Mouse (Mus musculus) c-Kit-positive CD71-positive TER-119-negative erythroid progenitor cells, embryonic 14.5 days (primary cell): ENCODE results near the gene Tnfrsf1a.

Source experiments
- DNase-seq: peaks from one replicate; pipeline ENCODE4 v3.0.0-alpha.2; 2013; ENCODE audit warnings: low read depth

Gene Tnfrsf1a

DNA sequence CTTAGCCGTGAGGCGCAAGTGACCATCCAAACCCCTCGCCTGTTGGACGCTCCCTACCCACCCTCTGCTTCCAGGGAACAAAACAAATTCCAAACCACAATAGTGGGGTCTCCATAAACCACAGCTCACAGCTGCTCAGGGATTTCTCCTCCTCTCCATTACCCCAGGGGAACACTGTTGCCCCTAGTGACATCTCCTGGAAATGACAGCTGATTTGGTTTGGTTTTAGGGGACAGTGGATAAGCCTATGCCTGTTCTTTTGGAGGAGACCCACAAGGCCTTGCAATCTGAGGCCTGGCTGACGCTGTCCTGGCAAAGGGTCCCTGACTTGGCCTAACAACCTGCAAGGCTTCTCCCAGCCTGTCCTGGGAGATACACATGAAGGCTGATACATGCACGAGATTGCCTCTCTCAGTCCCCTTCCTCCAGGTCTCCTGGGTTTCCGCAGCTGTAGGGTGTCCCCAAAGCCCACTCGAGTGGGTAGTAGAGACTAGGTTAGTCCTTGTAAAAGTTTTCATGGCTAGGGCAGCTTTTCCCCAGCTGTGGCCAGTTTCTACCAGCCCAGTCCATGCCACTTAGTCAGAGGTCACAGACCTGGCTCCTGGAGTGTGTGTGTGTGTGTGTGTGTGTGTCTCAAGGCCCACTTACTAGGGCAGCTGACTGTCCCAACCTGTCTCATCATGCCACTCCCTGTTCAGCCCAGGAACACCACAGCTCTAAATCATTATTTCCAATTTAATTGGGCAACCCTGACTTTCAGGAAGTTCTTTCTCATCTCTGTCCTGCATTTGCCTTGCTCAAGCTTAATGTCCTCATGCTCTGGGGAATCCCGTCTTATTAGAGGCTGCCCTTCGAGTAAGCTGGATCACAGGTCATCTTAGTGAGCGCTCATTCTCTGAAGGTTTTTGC, 36.2 kb downstream of the Tnfrsf1a start:
- no peak for DNase-seq

DNA sequence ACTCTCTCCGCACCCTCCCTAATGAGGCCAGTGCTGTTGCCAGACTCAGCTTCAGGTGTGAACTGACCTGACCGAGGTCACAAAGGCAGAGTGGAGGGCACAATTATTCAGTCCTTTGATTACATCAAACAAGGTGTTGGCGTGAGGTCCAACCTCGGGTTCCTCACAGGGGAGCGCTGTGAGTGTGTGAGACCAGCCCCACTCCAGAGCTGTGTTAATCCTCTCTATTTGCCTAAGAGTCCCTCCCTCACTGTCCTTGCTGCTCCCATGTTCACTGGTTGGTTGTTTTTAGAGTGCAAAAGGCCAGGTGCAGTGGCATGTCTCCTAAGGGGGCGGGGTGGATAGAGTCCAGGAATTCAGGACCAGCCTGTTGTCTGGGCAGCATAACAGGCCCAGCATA, 36.9 kb downstream of the Tnfrsf1a start:
- DNase-seq = no peak

DNA sequence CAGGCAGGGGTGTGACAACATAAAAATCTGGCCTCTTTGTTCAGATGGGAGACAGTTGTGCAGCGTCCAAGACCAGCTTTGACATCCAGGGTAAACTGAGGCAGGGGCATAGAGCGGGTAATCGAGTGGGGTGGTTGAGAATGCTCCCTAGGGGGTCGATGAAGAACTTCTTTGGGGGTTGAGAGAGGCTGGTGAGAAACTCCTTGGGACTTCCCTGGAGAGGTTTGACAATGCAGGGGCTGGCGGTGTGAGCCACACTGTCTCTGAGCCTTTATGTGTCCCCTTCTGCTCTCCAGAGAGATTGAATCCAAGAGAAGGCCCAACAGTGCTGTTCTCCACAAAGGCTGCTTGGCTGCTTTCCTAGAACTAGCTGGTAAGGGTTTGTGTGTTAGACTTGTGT, 40.7 kb downstream of the Tnfrsf1a start:
- DNase-seq = no peak

DNA sequence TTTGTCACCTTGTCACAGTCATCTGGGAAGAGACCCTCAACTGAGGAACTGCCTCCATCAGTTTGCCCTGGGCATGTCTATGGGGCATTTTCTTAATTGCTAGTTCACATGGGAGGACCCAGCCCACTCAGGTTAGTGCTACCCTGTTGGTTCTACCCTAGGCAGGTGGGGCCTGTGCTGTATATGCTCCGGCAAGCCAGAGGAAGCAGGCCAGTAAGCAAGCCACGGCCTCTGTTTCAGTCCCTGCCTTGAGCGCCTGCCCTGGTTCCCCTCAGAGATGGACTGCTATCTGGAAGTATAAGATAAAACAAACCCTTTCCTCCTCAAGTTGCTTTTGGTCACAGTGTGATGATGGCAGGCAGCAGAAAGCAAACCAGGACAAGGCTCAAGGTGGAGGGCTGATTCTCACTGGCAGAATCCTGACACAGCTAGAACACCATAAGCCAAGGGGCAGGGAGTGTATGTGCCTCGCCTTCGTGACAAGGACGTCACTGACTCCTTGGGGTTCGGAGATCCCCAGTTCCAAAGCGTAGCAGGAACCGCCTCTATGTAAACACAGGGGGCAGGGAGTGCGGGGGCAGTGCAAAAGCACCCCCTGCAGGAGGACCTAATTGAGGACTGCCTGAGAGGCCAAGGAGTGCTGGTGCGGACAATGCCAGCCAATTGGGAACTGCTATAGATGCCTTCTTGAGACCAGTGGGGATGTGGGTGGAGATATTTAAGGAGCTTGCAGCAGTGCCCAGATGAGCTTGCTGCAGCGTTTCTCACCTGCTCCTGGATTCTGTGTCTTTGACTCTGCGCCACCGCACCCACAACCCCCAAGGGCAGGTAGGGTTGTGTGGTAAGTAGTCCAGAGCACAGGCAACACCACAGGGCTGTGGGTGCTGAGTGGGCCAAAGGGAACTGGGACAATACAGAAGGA, 56.6 kb downstream of the Tnfrsf1a start:
- no peak for DNase-seq

DNA sequence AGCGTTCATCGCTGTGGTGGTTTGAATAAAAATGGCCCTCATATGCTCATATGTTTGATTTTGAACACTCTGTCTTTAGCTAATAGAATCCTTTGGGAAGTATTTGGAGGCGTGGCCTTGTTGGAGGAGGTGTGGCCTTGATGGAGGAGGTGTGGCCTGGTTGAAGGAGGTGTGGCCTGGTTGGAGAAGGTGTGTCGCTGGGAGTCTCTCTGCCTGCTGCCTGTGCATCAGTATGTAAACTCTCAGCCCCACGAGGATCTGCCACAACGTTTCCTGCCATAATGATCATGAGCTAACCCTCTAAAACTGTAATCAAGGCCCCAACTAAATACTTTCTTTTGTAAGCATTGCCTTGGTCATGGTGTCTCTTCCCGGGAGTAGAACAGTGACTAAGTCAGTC, 58.1 kb downstream of the Tnfrsf1a start:
- no peak for DNase-seq

DNA sequence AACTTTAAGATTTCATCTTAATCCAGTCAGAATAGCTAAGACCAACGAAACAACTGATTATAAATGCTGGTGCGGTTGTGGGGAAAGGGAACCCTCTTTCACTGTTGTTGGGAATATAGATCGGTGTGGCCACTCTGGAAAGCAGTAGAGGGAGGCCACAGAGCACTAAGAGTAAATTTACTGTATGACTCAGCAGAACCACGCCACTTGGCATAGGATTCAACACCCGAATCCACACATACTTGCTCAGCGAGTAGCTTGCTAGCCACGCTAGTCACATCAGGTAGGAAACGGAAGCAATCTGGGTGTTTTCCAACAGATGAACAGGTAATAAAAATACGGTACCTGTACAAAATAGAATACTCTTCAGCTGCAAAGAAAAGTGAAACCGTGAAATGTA, 58.5 kb downstream of the Tnfrsf1a start:
- no peak for DNase-seq

DNA sequence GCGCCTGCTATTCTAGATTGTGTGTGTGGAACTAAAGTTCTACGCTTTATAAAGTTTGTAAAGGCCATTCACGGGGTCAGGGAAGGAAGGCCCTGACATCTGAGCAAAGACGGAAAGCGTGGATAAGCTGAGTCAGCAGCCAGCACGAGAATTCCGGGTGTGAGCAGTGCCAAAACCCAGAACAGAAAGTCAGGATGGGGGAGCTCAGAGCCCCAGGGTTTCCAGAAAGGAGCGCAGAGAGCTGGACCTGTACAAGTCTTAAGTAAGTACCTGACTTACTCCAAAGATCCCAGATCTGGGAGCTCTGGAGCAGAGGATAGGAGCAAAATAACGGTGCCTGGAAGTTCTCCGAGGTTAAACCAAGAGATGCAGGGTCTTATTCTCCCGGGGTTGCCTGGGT, 61.4 kb downstream of the Tnfrsf1a start:
- DNase-seq = no peak

DNA sequence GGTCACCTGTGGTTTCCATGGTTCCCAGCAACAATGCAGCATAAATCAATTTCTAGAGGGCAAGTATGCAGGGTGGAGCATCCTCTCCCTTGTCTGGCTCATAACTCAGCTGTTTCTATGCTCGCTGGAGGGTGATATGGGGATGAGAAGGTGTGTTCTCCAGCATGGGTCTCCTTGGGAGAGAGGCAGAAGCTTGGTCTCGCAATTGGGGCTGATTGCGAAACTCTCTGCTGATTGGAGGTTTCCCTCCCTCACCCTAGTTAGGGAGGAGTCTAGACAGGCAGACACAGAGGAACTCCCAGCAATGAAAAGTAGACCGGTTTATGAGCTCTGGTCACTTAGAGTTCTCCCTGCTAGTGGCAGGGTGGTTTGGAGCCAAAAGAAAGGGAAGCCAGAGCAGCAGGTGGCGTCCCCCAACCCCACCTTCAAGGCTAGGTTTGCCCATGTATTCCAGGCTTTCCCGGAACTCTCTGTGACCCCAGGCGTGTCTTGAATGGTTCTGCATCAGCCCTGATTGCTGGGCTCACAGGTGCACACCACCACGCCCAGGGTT, 61.9 kb downstream of the Tnfrsf1a start:
- no peak for DNase-seq

DNA sequence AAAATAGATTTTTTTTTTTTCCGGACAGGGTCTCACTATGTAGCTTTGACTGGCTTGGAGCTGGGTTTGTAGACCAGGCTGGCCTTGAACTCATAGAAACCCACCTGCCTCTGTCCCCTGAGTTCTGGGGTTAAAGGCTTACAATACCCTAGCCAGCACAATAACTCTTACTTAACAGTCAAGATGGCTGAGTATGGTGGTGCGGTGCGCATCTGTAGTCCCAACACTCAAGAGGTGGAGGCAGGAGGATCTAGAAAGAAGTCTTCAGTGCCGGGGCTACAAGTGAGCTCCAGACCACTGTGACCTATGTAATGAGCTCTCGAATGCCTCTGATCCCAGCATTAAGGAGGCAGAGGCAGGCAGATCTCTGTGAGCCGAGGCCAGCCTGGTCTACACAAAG, 62.5 kb downstream of the Tnfrsf1a start:
- DNase-seq = no peak
